Mouse (Mus musculus) embryonic facial prominence, embryonic 10.5 days (tissue): ENCODE measurements around the gene AI481877. TPM values are rescaled to one million over a fixed set of nuclear protein-coding genes. Genes with fewer than 3 reads are reported as not detected.

Experiments
- polyA plus RNA-seq: library from polyadenylated mRNA; unstranded; fragments of >200 nt; fragmentation: Nextera tagmentation; extraction: Ambion mirVana; gene quantifications from 2 replicates; pipeline ENCODE4 v1.2.1, GENCODE M21; 2016

Gene AI481877
- polyA plus RNA-seq, 1 experiment from 2014 or later = not detected

Other genes starting within 250 kb of the AI481877 start
- gene Ecpas, start 226.2 kb downstream of the AI481877 start, polyA plus RNA-seq = 33.7 and 33.9 TPM in 2 replicates
- 1.00 and 1.3 TPM in 2 replicates for gene Zkscan16, start 195.4 kb downstream of the AI481877 start, polyA plus RNA-seq
- gene Ptgr1, start 151.9 kb downstream of the AI481877 start, polyA plus RNA-seq = 10.3 and 12.9 TPM in 2 replicates
- 6.9 and 8.2 TPM in 2 replicates for gene Dnajc25, start 143.9 kb downstream of the AI481877 start, polyA plus RNA-seq
- gene Gm20503, start 135.8 kb downstream of the AI481877 start, polyA plus RNA-seq = 8.8 and 9.0 TPM in 2 replicates
- 82.3 and 87.5 TPM in 2 replicates for gene Gng10, start 103.9 kb downstream of the AI481877 start, polyA plus RNA-seq
- 9.1 and 9.9 TPM in 2 replicates for gene Ugcg, start 50.3 kb upstream of the AI481877 start, polyA plus RNA-seq